In the genomic region with DNA sequence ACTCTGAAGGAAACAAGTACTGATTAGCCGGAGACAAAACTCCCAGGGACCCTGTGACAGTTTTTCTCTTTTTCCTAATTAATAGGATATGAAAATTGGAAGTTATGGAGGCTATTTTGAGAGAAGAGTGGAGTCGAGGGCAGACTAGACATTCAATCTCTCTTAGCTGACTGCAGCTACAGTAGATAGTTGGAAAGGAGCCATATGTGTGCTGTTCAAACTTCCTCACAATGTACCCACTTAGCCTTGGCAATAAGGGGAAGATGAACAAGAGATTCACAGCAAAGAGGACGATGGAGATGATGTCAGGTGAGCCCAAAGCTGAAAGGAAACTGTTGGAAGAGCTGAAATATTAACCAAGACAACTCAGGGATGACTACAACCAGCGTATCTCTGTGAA, we compare ENCODE assay signal across 24 mouse cellular contexts.
DNase-seq lines count a peak whose midpoint lies in the region; ATAC-seq and TF ChIP-seq lines count a peak whose summit lies in the region.
"Had no signal": no experiment of that assay in that cellular context is flagged by ENCODE, and none has a peak within 500 bp of the region (broad histone marks: within the 10 kb centered on the region; RNA-seq: fewer than 3 reads in every experiment).

No protein-coding gene starts in this region.

- peaks cover 0 to 2% of the 10 kb centered on the region in 2 experiments; a peak in 2 of 4 replicates for H3K36me3 ChIP-seq in MEL (ENCODE audit: control insufficient read depth in 1 of 2, insufficient read depth in 2 of 2, low read length in 2 of 2)

- H3K9ac ChIP-seq in MEL (ENCODE audit: control insufficient read depth, low read depth, low read length, poor library complexity, severe bottlenecking) = no peak overlapping the region

- H3K9me3 ChIP-seq in MEL (replicated peaks; ENCODE audit: insufficient read depth, low read length) = no peaks in the 10 kb centered on the region
- H3K9me3 ChIP-seq: G1E had no signal

- TF ChIP-seq EP300 in MEL (IDR thresholded peaks at IDR 0.05; ENCODE audit: low read depth in 1 of 2, low read length in 2 of 2) = no peak; a peak in 1 of 4 replicates

- no peak for TF ChIP-seq CTCF in MEL (IDR thresholded peaks at IDR 0.05 in 2 of 3, conservative IDR thresholded peaks at IDR 0.05 in 1 of 3; ENCODE audit: control insufficient read depth in 1 of 3, insufficient read depth in 1 of 3, low read depth in 2 of 3, low read length in 3 of 3, poor library complexity in 1 of 3, severe bottlenecking in 1 of 3)
- TF ChIP-seq CTCF in layer of hippocampus, adult 2 months (conservative IDR thresholded peaks at IDR 0.05) = no peak

- H3K4me1 ChIP-seq in MEL (ENCODE audit: control insufficient read depth in 1 of 2, insufficient read depth in 2 of 2, low read length in 2 of 2) = peaks cover 2% of the 10 kb centered on the region in 2 experiments; a peak in 2 of 4 replicates

- H3K27me3 ChIP-seq in MEL (ENCODE audit: control insufficient read depth in 1 of 2, insufficient read depth in 2 of 2, low read length in 2 of 2) = no peaks in the 10 kb centered on the region
- H3K27me3 ChIP-seq: CH12.LX, Patski had no signal

- no peak for TF ChIP-seq RAD21 in MEL (IDR thresholded peaks at IDR 0.05; ENCODE audit: low read depth, low read length)

- no peak for TF ChIP-seq POLR2A in MEL (IDR thresholded peaks at IDR 0.05; ENCODE audit: control insufficient read depth in 1 of 2, insufficient read depth in 1 of 2, low read depth in 1 of 2, low read length in 2 of 2, poor library complexity in 1 of 2)

- DNase-seq in MEL (ENCODE audit: low read depth, low spot score) (peak; percentile 65), adipocyte (ENCODE audit: low spot score) (no peak)
- DNase-seq in adrenal gland, postnatal 10 days = no peak
- no peak for DNase-seq in layer of hippocampus, adult 2 months (ENCODE audit: low spot score in 2 of 2)
- DNase-seq: adrenal gland, adult 2 months; adrenal gland, adult 8-10 months; adrenal gland, postnatal 14 days; adrenal gland, postnatal 25 days; adrenal gland, postnatal 36 days; B cell, adult 2 months; cerebellum, adult 11 months; cerebellum, adult 11-12 months; cerebellum, adult 18-20 months; cerebellum, adult 2 months; cerebellum, adult 8-10 months had no signal

- H3K79me2 ChIP-seq in MEL (ENCODE audit: control insufficient read depth, insufficient read depth, low read length, poor library complexity) = no peaks in the 10 kb centered on the region

- H3K27ac ChIP-seq in MEL (ENCODE audit: control insufficient read depth, low read depth, low read length) = no peak overlapping the region
- H3K27ac ChIP-seq in layer of hippocampus, adult 2 months = no peak overlapping the region

- 0 out of 4 replicates have a peak overlapping the region, but pooled peaks of 1 of the 2 experiments have one; percentile 29 for H3K4me3 ChIP-seq in MEL (ENCODE audit: control insufficient read depth in 1 of 2, insufficient read depth in 1 of 2, low read depth in 2 of 2, low read length in 2 of 2)
- H3K4me3 ChIP-seq in layer of hippocampus, adult 2 months = no peak overlapping the region

- ATAC-seq in common myeloid progenitor, adult 5-6 weeks (replicated peaks; ENCODE audit: low read depth, poor library complexity, severe bottlenecking) = peak; percentile 36; the same call in 1 of the 2 replicates
- ATAC-seq in megakaryocyte progenitor cell, adult 5-6 weeks (replicated peaks; ENCODE audit: poor library complexity) = 0 out of 2 replicates have a peak, but pooled peaks have one; percentile 34
- peak; percentile 61 for ATAC-seq in megakaryocyte-erythroid progenitor cell, adult 5-6 weeks (replicated peaks; ENCODE audit: low FRiP score, low TSS enrichment, poor library complexity, severe bottlenecking)
- ATAC-seq in frontal cortex, adult (ENCODE audit: low TSS enrichment) = no peak
- ATAC-seq: activated CD4-positive, CD25-positive, alpha-beta regulatory T cell, adult 4 months; CD4-positive, CD25-positive, alpha-beta regulatory T cell, adult 4 months; Patski had no signal

TF ChIP-seq in MEL, 35 proteins besides CTCF, POLR2A, EP300 and RAD21:
- TF ChIP-seq GATA1 (IDR thresholded peaks at IDR 0.05; ENCODE audit: low read depth, low read length) = peak; percentile 17; the same call in 1 of the 2 replicates
- TF ChIP-seq TCF12 (IDR thresholded peaks at IDR 0.05; ENCODE audit: low read depth, low read length) = 0 out of 2 replicates have a peak, but pooled peaks have one; percentile 14
- no peak for TF ChIP-seq TBP (IDR thresholded peaks at IDR 0.05; ENCODE audit: low read depth, low read length)
- no peak for TF ChIP-seq ZMIZ1 (IDR thresholded peaks at IDR 0.05; ENCODE audit: low read depth, low read length)
